Mouse (Mus musculus): ENCODE results near the gene Prr5.

Prr5 gene

DNA sequence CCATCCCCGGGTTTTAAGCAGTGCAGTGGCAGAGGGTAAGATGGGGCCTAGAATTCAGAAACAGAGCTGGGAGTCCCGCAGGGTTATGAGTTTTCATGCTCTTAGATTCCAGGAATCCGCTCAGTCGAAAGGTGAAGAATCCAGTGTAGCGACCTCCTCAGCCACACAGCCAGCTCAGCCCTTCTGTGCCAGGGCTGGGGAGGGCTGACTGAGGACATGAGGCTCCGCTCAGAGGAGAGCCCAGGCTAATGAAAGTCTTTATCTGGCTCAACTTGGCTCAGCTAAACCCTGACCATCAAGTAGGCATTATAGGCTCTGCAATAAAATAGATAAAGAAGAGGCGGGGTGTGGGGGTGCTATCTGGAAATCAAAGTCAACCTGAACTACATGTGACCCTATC is 16.3 kb upstream of the Prr5 start:
- ChIA-PET CTCF (interaction anchor here in 1 of 4 experiments (0.7 kb wide), 1 partner anchor 370 kb away, joined by 8 read pairs; no protein-coding TSS in a partner anchor), POLR2A (interaction anchor here in 2 of 4 experiments (0.6 to 2.4 kb wide), 4 partner anchors 9 to 1194 kb away, joined by 3 to 5 read pairs (median 4); no protein-coding TSS in a partner anchor)

DNA sequence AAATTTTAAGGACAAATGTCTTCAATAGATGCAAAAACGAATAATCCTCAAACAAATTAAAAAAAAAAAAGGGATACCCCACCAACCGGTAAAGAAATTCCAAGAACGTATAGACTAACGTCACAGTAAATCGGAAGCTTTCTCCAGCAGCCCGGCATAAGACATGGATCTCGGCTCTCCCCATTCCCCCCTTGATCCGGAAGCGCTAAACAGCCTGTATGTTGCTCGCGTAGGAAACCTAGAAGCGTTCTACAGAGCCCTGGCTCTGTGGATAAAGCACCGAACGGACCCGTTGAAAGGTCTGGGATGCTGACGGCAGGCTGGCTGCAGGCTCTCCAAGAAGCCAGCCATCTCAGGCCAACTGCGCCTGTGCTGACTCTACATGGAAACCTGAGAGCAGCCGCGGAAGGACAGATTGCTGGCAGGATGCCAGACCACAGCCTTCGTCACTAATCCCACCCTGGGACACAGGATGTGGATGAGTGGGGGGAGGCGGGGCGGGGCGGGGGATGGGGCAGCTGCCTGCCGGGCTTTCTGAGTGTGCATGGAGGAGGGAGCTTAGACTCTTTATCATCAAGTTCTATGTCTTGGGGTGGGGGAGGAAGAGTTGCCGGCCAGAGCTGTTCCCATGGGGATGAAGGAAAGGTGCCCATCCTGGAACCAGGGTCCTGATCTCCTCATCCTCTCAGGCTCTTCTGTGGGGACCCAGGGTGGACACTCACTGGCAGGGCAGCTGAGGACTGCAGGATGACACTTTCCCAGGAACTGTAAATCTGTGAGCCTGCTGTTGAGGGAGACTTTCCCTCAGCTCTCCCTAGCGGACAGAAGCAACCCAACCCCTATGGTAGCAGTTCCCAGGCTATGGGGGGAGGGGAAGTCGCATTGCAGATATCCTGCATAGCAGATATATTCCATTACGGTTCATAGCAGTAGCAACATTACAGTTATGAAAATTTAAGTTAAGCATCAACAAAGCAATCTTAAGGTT is 15.1 kb upstream of the Prr5 start:
- CTCF ChIA-PET = interaction anchor here in 2 of 4 experiments (0.7 to 1.8 kb wide), 8 partner anchors 18 to 1406 kb away, joined by 3 to 8 read pairs (median 3); no protein-coding TSS in a partner anchor
- POLR2A ChIA-PET = interaction anchor here in 3 of 4 experiments (0.5 to 2.4 kb wide), 10 partner anchors 8 to 671 kb away, joined by 3 to 5 read pairs (median 3); partner anchors contain the start of gene Rtl6 (in 1 of the 3)

DNA sequence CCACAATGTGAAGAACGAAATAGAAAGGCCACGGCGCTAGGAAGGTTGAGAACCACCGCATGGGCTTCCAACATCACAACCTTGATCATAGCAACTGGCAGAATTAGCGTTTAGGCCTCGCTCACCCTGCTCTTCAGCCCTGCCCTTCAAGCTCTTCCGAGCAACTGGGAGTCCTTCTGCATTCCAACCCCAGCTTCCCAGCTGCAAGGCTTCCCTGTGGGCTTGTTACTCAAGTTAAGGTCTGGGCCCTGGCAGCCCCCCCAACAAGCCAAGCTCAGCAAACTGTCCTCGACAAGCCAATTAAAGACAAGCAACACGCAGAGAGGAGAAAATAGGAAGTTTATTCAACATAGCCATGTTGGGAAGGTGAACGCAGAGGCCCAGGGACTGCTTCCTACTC is 14.4 kb upstream of the Prr5 start:
- ChIA-PET CTCF (interaction anchor here in 2 of 4 experiments (0.7 to 1.8 kb wide), 6 partner anchors 17 to 443 kb away, joined by 3 to 6 read pairs (median 3); no protein-coding TSS in a partner anchor), POLR2A (interaction anchor here in 2 of 4 experiments (1.0 to 1.5 kb wide), 5 partner anchors 8 to 18 kb away, joined by 3 to 4 read pairs (median 3); no protein-coding TSS in a partner anchor)

DNA sequence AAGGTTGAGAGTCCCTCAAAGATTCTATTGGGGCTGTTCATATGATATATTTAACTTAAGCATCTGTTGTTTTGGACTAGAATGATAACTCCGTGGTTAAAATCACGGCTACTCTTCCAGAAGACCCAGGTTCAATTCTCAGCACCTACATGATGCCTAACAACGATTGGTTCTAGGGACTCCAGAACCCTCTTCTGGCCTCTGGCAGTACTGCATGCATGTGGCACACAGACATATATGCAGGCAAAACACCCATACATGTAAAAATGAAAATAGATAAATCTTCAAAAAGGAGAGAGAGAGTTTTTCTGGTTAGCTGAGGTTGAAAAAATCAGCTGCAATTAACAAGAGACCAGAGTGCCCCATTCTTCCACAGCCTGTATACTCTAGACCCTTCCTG is 12.7 kb upstream of the Prr5 start:
- ChIA-PET CTCF (interaction anchor here in 1 of 4 experiments (0.8 kb wide), 1 partner anchor 396 kb away, joined by 3 read pairs; no protein-coding TSS in a partner anchor), POLR2A (interaction anchor here in 1 of 4 experiments (0.7 kb wide), 1 partner anchor 460 kb away, joined by 3 read pairs; no protein-coding TSS in a partner anchor)

DNA sequence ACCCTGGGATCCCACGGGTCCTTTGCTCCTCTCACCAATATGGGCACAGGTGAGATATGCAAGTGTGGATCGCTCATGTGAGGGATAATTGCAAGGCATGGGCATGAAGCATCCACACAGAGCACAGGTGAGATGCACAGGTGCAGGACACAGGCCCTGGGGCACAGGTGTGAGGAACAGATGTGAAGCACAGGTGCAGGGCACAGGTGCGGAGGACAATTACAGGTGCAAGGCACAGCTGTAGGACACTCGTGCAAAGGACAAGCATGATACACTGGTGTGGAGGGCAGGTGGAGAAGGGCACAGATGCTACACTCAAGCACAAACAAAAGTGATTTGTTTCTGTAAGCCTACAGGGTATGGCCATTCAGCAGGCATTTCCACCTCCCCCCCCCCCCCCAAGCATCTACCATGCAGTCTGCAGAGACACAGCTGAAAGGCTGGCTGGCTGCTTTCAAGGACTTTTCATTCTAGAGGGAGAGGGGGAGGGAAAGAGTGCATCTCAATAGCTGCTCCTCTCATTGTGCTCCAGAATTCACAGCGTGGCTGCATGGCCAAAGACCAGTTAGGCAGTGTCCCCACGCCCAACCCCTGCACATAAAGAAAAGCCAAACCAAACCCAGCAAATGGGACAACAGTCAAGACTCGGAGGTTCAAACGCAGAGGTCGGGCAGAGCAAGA is 11.9 kb upstream of the Prr5 start:
- CTCF ChIA-PET = interaction anchor here in 2 of 4 experiments (0.5 to 0.8 kb wide), 4 partner anchors 154 to 397 kb away, joined by 3 to 4 read pairs (median 4); no protein-coding TSS in a partner anchor
- POLR2A ChIA-PET = interaction anchor here in 3 of 4 experiments (0.5 to 1.4 kb wide), 8 partner anchors 14 to 958 kb away, joined by 3 to 7 read pairs (median 3); no protein-coding TSS in a partner anchor

DNA sequence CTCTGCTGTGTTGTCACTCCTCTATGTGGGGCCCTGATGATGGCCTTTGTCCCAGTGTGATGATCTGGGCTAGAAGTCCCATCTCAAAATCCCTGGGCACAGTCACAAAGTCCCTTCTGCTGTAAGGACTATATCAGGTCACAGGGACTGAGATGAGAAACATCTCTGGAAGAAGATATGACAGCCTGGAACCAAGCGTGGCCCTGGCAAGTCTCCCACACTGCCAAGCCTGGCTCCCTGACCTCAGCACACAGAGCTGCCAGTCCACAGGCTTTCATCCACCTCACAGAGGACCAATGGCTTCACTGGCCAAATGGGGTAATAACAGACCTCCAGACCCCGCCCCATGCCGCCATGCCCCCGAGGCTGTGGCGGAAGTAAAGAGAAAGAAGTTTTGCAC is 10.8 kb upstream of the Prr5 start:
- ChIA-PET POLR2A (interaction anchor here in 1 of 4 experiments (1.4 kb wide), 1 partner anchor 13 kb away, joined by 3 read pairs; no protein-coding TSS in a partner anchor), CTCF (no interaction called here)

DNA sequence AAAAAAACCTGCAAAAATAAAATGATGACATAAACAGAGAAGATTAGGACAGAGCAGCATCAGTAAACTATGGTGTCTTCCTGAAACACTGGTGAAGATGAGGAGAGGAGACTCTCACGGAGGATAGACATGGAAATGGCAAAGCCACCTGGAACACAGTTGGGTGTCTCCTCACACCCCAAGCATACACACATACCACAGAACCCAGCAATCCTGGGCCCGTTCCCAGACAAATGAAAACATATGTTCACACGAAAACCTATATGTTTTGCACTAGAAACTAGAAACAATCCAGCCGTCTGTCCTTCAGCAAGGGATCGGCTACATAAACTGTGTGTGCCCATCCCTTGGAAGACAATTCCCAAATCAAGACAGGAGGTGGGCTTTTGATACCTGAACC is 9.6 kb upstream of the Prr5 start:
- ChIA-PET CTCF (no interaction called here), POLR2A (no interaction called here)

DNA sequence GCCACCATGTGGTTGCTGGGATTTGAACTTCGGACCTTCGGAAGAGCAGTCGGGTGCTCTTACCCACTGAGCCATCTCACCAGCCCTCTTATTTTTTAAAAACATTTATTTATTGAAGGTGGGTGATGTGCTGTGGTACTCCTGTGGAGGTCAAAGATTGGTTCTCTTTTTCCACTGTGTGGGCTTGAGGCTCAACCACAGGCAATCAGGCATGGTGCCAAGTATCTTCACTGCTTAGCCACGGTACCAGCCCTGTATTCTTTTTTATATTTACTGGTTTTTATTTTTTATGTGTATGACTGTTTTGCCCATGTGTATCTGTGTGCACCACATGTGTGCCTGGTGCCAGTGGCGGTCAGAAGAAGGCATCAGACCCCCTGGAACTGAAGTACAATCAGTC is 8.1 kb upstream of the Prr5 start:
- ChIA-PET POLR2A (interaction anchor here in 1 of 4 experiments (1.3 kb wide), 1 partner anchor 21 kb away, joined by 6 read pairs; no protein-coding TSS in a partner anchor), CTCF (no interaction called here)

DNA sequence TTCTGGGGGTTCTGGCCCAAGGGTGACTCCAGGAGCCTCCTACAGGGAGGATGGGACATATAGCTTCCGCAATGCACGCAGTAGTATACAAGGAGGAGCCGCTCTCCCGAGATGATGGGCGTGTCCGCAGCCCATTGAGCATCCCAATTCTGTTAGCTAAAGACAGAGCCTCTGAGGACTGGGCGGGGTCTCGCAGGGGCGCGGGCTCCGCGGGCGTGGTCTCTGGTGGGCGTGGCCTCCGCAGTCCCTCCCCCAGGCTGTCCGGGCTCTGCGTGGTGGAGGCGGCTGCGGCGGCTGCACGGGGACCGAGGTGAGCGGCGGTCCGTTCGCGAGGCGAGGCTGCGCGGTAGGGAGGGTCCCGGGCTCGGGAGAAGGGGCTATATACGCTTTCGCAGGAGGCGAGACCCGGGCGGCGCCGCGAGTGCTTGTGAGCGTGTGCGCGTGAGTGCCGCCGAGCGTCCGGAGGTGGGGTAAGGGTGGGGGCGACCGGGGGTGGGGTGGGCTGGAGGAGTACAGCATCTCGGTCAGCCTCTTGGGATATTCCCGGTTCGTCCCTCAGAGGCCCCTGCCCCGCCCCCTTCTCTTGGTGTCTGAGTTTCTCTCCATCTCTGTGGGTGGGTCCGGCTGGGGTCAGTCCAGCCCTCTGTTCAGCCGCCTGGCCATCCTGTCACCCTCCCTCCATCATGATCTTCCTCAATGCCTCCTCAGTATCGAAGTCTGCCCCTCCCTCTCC is 6.3 kb upstream of the Prr5 start:
- ChIA-PET CTCF (interaction anchor here in 3 of 4 experiments (0.5 to 1.3 kb wide), 15 partner anchors 9 to 487 kb away, joined by 3 to 12 read pairs (median 4); partner anchors contain the start of gene Rtl6 (in 1 of the 3)), POLR2A (interaction anchor here (0.6 to 4.0 kb wide), 18 partner anchors 8 to 1553 kb away, joined by 3 to 17 read pairs (median 4); partner anchors contain the start of gene 5031439G07Rik (in 1 of the 4))

DNA sequence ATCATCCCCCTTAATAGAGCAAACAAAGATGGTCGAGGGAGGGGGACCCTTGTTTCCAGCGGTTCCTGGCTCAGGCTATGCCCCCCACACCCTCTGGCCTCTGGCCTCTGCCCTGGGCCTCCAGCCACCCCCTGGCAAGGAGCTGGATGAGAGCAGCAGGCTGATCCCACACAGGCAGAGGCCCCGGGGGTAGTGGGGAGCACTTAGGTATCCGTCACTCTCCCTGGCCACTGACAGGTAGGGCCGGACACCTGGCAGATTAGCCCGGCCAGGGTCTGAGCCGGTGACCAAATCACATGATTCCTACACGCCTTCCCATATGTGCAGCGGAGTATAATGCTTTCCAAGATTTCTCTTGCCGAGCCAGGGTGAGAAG is 5.7 kb upstream of the Prr5 start:
- CTCF ChIA-PET = no interaction called here
- POLR2A ChIA-PET = interaction anchor here in 2 of 4 experiments (2.0 to 4.0 kb wide), 2 partner anchors 8 to 12 kb away, joined by 4 to 17 read pairs; no protein-coding TSS in a partner anchor

DNA sequence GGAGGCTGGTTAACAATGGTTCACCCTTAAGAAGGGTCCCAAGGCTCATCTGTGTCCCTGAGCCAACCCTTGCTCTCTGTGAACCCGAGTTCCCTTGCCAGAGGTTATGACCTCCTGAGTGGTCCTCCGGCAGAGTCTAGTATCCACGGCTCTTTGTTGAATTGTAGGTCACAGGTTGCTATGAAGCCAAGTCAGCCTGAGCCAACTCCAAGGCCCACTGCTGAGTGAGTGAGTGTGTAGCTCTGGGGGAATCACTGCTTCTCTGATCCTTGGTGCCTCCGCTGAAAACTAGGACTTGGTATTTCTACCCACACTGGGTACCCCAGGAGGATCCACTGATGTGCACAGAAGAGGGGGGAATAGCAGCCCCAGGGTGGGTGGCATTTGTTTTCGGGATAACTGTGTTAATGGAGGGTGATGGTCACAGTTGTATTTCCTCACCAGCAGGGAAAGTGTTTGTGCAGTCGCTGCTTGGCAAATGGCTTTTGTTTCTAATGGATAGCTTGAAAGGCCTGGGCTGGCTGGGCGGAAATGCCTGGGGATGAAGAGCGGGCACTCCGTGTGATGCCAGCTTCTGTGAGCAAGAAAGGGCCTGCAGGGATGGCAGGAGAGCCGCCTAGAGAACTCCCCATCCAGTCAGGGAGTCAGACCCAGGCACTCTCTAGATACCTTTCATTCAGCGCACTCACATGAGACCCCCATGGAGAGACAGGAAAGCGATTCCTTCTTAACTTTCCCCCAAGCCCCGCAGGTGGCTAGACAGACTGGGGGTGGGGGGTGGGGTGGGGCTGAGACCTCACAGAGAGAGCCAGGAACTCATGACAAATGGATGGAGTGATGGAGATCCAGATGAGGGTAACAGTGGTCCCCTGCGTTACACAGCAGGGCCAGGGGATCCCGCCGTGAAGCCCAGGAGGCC is 4.6 kb upstream of the Prr5 start:
- CTCF ChIA-PET = interaction anchor here in 3 of 4 experiments (0.5 to 1.8 kb wide), 6 partner anchors 10 to 448 kb away, joined by 3 to 6 read pairs (median 4); no protein-coding TSS in a partner anchor

DNA sequence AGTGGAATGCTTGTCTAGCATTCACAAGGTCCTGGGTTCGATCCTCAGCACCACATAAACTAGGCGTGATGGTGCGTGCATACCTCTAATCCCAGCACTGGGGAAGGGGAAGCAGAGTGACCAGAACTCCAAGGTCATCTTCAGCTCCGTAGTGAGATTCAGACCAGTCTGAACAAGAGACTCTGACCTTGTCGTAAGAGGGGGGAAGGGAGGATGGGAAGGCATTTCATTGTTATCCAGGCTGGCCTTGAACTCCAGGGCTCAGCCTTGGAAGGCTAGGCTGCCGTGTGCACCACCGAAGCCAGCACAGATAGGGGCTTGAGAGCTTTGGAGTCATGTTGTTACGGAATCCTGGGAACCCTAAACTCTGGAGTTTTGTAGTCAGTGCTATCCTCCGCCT is 3.8 kb upstream of the Prr5 start:
- ChIA-PET CTCF (interaction anchor here (0.6 to 2.8 kb wide), 8 partner anchors 9 to 158 kb away, joined by 3 to 7 read pairs (median 4); no protein-coding TSS in a partner anchor), POLR2A (interaction anchor here in 3 of 4 experiments (0.7 to 4.0 kb wide), 12 partner anchors 10 to 322 kb away, joined by 3 to 17 read pairs (median 4); partner anchors contain the start of gene 5031439G07Rik (in 1 of the 3))

More for the DNA sequence above, 4.6 kb upstream of the Prr5 start:
- POLR2A ChIA-PET = interaction anchor here in 3 of 4 experiments (0.6 to 4.0 kb wide), 12 partner anchors 10 to 323 kb away, joined by 3 to 17 read pairs (median 3); partner anchors contain the start of gene 5031439G07Rik (in 1 of the 3)

DNA sequence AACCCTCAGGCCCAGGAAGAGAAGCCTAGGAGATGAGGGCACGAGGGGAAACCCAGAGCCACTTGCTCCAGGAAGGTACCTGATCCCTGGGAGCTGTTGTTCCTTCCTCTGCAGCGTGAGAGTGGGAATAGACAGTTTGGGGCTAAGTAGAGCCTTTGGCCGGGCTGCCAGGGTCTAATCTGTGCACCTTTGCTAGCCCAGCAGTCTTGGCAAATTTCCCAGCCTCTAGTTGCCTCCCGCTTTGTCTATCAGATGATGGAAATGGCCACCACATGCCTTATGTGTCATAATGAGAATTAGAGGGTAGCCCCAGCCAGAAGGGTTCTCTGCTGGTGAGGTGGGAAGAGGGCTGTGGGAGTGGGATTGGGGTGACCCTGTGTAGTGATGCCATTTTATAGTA is 3.4 kb upstream of the Prr5 start:
- CTCF ChIA-PET = interaction anchor here (0.6 to 2.8 kb wide), 6 partner anchors 9 to 159 kb away, joined by 3 to 7 read pairs (median 4); no protein-coding TSS in a partner anchor
- POLR2A ChIA-PET = interaction anchor here in 3 of 4 experiments (0.8 to 4.0 kb wide), 9 partner anchors 9 to 322 kb away, joined by 3 to 17 read pairs (median 4); partner anchors contain the start of gene 5031439G07Rik (in 1 of the 3)

DNA sequence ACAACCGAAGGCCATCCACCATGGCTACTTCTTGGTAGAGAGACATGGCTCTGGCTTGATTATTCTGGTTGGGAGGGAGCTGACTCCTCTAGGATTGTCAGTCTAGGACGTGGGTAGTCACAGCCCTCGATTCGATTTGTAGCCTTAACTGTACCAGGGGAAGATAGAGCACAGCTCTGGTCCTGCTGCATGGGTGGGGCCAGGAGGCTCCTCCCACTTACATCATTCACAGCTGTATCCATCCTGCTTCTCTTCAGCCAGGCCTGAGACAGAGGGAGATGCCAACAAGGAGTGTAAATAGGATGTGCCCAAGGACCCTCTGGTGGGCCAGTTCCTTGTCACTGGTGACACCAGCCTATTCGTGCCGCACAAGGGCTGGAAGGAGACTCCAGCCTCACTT is 1.8 kb upstream of the Prr5 start:
- ChIA-PET CTCF (interaction anchor here in 2 of 4 experiments (0.6 to 2.8 kb wide), 2 partner anchors 11 to 54 kb away, joined by 4 to 7 read pairs; no protein-coding TSS in a partner anchor), POLR2A (interaction anchor here in 1 of 4 experiments (0.8 to 1.1 kb wide), 4 partner anchors 8 to 23 kb away, joined by 3 read pairs; no protein-coding TSS in a partner anchor)

DNA sequence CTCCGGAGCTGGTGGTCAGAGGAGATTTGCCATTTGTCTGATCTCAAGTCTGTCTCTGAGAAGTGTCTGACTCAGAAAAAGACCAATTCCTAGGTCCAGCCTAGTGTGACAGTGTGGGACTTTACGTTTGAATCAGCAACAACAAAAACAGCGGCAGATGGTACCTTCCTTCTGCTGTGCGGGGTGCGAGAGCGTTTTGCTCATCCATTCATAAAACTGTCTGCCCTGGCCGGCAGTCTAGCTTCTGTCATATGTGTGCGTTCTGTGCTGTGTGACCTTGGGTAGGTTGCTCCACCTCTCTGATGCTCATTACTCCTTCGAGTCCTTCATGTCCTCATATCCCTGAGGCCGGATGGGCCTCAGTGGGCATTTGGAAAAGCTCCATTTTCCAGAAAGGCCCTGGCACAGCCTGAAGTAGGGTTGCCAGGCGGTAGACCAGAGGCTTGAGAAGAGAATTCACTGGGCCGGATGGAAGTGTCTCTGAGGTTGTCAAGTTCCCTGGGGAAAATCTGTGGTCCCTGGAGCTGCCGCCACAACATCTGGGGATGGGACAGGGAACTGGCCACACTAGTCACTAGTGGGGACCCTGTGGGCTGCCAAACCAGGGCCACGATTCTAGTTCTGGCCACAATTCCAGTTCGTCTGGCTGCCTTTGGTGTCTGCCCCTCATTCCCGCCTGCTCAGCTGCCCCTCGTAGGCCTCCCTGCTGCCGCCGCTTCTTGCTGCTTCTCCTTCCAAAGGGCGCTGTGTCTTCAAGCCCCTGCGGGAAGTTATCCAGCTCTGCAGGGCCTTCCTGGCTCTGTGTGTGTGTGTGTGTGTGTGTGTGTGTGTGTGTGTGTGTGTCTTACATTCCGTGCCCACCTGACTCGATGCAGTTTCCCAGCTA is 594 bp downstream of the Prr5 start:
- ChIA-PET CTCF (interaction anchor here in 3 of 4 experiments (0.6 to 2.6 kb wide), 12 partner anchors 9 to 596 kb away, joined by 3 to 28 read pairs (median 5); no protein-coding TSS in a partner anchor), POLR2A (interaction anchor here in 2 of 4 experiments (0.5 to 2.2 kb wide), 9 partner anchors 11 to 1083 kb away, joined by 3 to 10 read pairs (median 3); no protein-coding TSS in a partner anchor)

All from embryonic stem cell, embryonic (primary cell).